Mouse (Mus musculus) spleen, adult 2 months (tissue): ENCODE measurements around the gene Med23.

Experiments used
- CTCF ChIP-seq: fragments of 200-500 bp; IDR thresholded peaks from 2 replicates; pipeline ENCODE4 v1.5.1; 2011; ENCODE audit warnings: mild to moderate bottlenecking, inconsistent platforms; ENCODE audit not compliant: insufficient read depth, insufficient read length, insufficient replicate concordance; ENCODE audit errors: extremely low read depth
- POLR2A ChIP-seq: fragments of 200-500 bp; IDR thresholded peaks from 2 replicates; pipeline ENCODE4 v1.6.1; 2011; ENCODE audit warnings: low read depth, low read length, inconsistent platforms

- TF ChIP-seq CTCF = no peak
- TF ChIP-seq POLR2A = no peak
Observed at GRCm38 (mm10) chr10:24961112-24961511, 91.3 kb downstream of the Med23 start.
